Mouse (Mus musculus) cortical plate, adult 2 months (tissue): ENCODE data around the gene Ilk.

Source experiments
- CTCF ChIP-seq: fragments of 200-500 bp; IDR thresholded peaks from 2 replicates; pipeline ENCODE4 v1.5.1; 2011; ENCODE audit warnings: mild to moderate bottlenecking, control low read depth, low read length; ENCODE audit not compliant: insufficient read depth; ENCODE audit errors: extremely low read depth
- POLR2A ChIP-seq: fragments of 200-500 bp; IDR thresholded peaks from 2 replicates; pipeline ENCODE4 v1.6.1; 2011; ENCODE audit warnings: mild to moderate bottlenecking, low read length, control low read depth; ENCODE audit not compliant: insufficient read depth; ENCODE audit errors: extremely low read depth

DNA sequence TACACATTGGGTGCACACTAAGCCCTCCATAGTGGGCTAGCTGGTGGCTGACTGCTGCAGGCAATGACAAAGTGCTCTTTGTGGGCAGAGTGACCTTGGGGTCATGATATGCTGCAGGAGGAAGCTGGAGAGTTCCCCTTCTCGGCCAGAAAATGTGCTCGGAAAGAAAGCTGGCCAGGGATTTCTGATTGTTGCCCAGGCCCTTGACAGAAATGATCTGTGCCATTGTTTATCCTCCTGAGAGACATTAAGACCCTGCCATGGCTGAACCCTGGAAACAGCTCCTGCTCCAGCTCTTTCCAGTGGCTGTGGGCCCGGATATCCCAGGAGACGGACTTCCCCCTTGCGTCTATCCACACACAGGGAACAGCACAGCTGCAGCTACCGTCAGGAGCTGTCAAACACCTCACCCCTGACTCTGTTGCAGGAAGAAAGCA lies 31.4 kb downstream of the Ilk start:
- TF ChIP-seq CTCF (no peak), POLR2A (no peak)
